Comparison of ENCODE assay signal across 12 mouse cellular contexts in the genomic region with DNA sequence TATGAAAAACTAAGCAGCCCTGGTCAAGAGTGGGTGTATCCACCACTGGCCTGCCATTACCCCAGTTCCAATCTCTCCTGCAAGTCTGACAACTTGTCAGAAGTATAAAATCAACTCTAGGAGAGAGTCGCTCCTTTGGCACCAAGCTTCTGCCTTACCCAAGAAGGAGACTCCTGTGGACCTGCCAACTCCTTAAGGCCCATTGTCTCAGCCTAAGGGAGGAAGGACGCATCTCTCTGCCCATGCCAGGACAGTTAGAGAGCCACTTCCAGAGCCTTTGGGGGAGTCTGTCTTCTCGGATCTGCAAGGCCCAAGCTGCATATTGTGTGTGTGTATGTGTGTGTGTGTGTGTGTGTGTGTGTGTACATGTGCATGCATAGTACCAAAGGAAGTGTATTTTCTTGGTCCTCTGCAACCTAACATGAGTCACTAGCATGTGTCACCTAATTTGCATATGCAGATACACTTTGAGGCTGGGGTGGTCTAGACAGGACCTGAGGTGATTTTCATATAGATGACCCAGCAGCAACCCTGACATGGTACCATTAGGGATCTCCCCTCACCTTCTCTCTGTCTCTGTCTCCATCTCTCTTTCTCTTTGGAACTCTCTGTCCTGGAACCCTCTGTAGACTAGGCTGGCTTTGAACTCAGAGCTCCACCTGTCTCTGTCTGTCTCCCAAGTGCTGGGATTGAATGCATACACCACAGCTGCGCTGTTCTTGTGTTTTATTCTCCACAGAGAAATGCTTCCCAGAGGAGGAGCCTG.
DNase-seq lines count a peak whose midpoint lies in the region; ATAC-seq lines count a peak whose summit lies in the region.
"Had no signal": no experiment of that assay in that cellular context is flagged by ENCODE, and none has a peak within 500 bp of the region (broad histone marks: within the 10 kb centered on the region; RNA-seq: fewer than 3 reads in every experiment).

No protein-coding gene starts in this region.

- H3K4me2 ChIP-seq in heart, embryonic 16.5 days (ENCODE audit: low read depth, low read length), result no peak overlapping the region
- no peak overlapping the region for H3K4me2 ChIP-seq in midbrain, embryonic 11.5 days
- H3K4me2 ChIP-seq in midbrain, embryonic 16.5 days (ENCODE audit: low read length), result no peak overlapping the region
- no peak overlapping the region for H3K4me2 ChIP-seq in limb, embryonic 15.5 days

- no peak for ATAC-seq in heart, embryonic 16.5 days (replicated peaks; ENCODE audit: extremely low read depth, insufficient read depth, low FRiP score)
- no peak for ATAC-seq in midbrain, embryonic 11.5 days (ENCODE audit: low FRiP score)
- ATAC-seq in midbrain, embryonic 16.5 days, result no peak
- no peak for ATAC-seq in limb, embryonic 15.5 days (ENCODE audit: insufficient number of reproducible peaks, low FRiP score, low TSS enrichment, low read depth)
- no peak for ATAC-seq in activated CD4-positive, CD25-positive, alpha-beta regulatory T cell, adult 4 months

- H3K4me3 ChIP-seq in heart, embryonic 16.5 days (ENCODE audit: low read length), result no peak overlapping the region
- H3K4me3 ChIP-seq in midbrain, embryonic 11.5 days (ENCODE audit: low read depth, low read length), result no peak overlapping the region
- no peak overlapping the region for H3K4me3 ChIP-seq in midbrain, embryonic 16.5 days (ENCODE audit: low read depth, low read length)
- no peak overlapping the region for H3K4me3 ChIP-seq in limb, embryonic 15.5 days
- H3K4me3 ChIP-seq: erythroblast, embryonic 14.5 days had no signal

- H3K27me3 ChIP-seq in heart, embryonic 16.5 days (ENCODE audit: control insufficient read depth, insufficient read depth, low read length), result no peaks in the 10 kb centered on the region
- no peaks in the 10 kb centered on the region for H3K27me3 ChIP-seq in midbrain, embryonic 11.5 days (ENCODE audit: control insufficient read depth, insufficient read depth, low read length)
- no peaks in the 10 kb centered on the region for H3K27me3 ChIP-seq in midbrain, embryonic 16.5 days (ENCODE audit: control insufficient read depth, insufficient read depth, low read depth, low read length)
- no peaks in the 10 kb centered on the region for H3K27me3 ChIP-seq in limb, embryonic 15.5 days

- no peak overlapping the region for H3K9ac ChIP-seq in heart, embryonic 16.5 days (ENCODE audit: low read length)
- no peak overlapping the region for H3K9ac ChIP-seq in midbrain, embryonic 11.5 days (ENCODE audit: low read length)
- H3K9ac ChIP-seq in midbrain, embryonic 16.5 days (ENCODE audit: low read depth, low read length), result no peak overlapping the region
- H3K9ac ChIP-seq in limb, embryonic 15.5 days, result no peak overlapping the region

- H3K4me1 ChIP-seq in heart, embryonic 16.5 days (ENCODE audit: control insufficient read depth, insufficient read depth, low read length), result peaks cover 27% of the 10 kb centered on the region
- H3K4me1 ChIP-seq in midbrain, embryonic 11.5 days (ENCODE audit: control insufficient read depth, insufficient read depth, low read length), result peaks cover 7% of the 10 kb centered on the region
- peaks cover 7% of the 10 kb centered on the region for H3K4me1 ChIP-seq in midbrain, embryonic 16.5 days (ENCODE audit: control insufficient read depth, insufficient read depth, low read length)
- peaks cover 33% of the 10 kb centered on the region for H3K4me1 ChIP-seq in limb, embryonic 15.5 days

- no peak for DNase-seq in heart, adult 9 months (ENCODE audit: low spot score in 2 of 2)
- peak; percentile 8 for DNase-seq in midbrain, embryonic 11.5 days (ENCODE audit: low spot score, missing footprints)
- no peak for DNase-seq in frontal cortex, postnatal 14 days (ENCODE audit: low spot score in 2 of 2)
- DNase-seq in retina, postnatal 1 day, result no peak
- DNase-seq: adrenal gland, postnatal 10 days; cerebellum, adult 11-12 months; gastrocnemius, postnatal 14 days had no signal

- H3K36me3 ChIP-seq in heart, embryonic 16.5 days (ENCODE audit: control insufficient read depth, insufficient read depth), result no peaks in the 10 kb centered on the region
- no peaks in the 10 kb centered on the region for H3K36me3 ChIP-seq in midbrain, embryonic 11.5 days (ENCODE audit: control insufficient read depth, insufficient read depth, low read length)
- H3K36me3 ChIP-seq in midbrain, embryonic 16.5 days (ENCODE audit: control insufficient read depth, insufficient read depth, low read length), result no peaks in the 10 kb centered on the region
- no peaks in the 10 kb centered on the region for H3K36me3 ChIP-seq in limb, embryonic 15.5 days

- 79% methylated on average over 4 of the region's 4 CpGs for WGBS in heart, embryonic 16.5 days
- WGBS in midbrain, embryonic 11.5 days, result 92% methylated on average over 4 of the region's 4 CpGs
- 88% methylated on average over 4 of the region's 4 CpGs for WGBS in midbrain, embryonic 16.5 days
- 84% methylated on average over 4 of the region's 4 CpGs for WGBS in limb, embryonic 15.5 days

- H3K9me3 ChIP-seq in heart, embryonic 16.5 days (replicated peaks; ENCODE audit: control insufficient read depth, low read length), result no peaks in the 10 kb centered on the region
- no peaks in the 10 kb centered on the region for H3K9me3 ChIP-seq in midbrain, embryonic 11.5 days (ENCODE audit: control insufficient read depth, low read length)
- no peaks in the 10 kb centered on the region for H3K9me3 ChIP-seq in midbrain, embryonic 16.5 days (replicated peaks; ENCODE audit: control insufficient read depth, low read length, poor library complexity, severe bottlenecking)
- no peaks in the 10 kb centered on the region for H3K9me3 ChIP-seq in limb, embryonic 15.5 days

- peak overlapping the region; percentile 94 for H3K27ac ChIP-seq in heart, embryonic 16.5 days (ENCODE audit: low read length)
- no peak overlapping the region for H3K27ac ChIP-seq in midbrain, embryonic 11.5 days (ENCODE audit: low read depth, low read length)
- no peak overlapping the region for H3K27ac ChIP-seq in midbrain, embryonic 16.5 days (ENCODE audit: low read length)
- peak overlapping the region; percentile 90 for H3K27ac ChIP-seq in limb, embryonic 15.5 days

Comparison
In these comparisons a context has a peak if more than half of its experiments do, and no peak if none do; other contexts are left out.
1. H3K27ac ChIP-seq: peak in heart, embryonic 16.5 days (single experiment) and limb, embryonic 15.5 days (single experiment); none in midbrain, embryonic 11.5 days (single experiment) and midbrain, embryonic 16.5 days (single experiment).